Mouse (Mus musculus): ENCODE results near the gene Rmnd5a. TPM values are rescaled to one million over a fixed set of nuclear protein-coding genes. Genes with fewer than 3 reads are reported as not detected.
A peak's percentile ranks its signal among the peaks of the same experiment; 100 is the strongest.
"Not testable (repeated sequence)": the region's sequence is repeated elsewhere in the genome, so short reads cannot be mapped to it uniquely, and the experiment has no call there.

Rmnd5a gene
- 14.1 and 15.6 TPM in 2 replicates for polyA plus RNA-seq (2015; fragmentation: Nextera tagmentation; extraction: Ambion mirVana)

DNA sequence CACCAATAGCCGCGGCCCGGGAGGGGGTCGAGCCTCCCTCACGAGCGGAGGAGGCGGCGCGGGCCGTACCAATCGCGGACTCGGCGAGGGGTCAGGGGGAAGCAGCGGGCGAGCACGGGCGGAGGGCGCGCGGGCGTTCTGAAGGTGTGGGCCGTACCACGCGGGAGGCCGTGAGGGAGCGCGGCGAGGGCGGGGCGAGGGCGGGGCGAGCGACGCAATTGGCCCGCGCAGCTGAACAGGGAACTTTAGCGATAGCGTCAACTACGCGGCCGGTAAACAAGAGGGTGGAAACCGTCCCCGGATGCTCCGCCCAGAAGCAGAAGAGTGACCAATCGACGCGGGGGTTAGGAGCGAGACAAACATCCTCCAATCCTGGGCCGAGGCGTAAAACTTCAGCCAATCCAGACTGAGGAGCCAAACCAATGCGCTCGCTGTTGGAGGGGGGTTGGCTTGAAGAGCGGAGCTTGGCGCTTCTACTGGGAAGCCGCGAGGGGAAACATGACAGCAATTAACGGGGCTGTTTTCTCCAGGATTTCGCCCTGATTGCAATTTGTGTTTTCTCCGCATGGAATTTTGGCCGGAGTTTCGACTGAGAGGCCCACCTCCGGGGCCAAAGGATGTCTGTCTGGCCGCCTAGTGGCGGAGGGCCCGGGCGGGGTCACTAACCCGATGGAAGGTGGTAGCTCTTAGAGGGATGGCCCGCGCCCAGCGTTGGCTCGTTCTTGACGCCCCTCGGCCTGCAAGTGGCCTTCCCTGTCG, at the start of gene Rmnd5a:
Gene Rmnd5a, minus strand, starts transcription at position 146 of the 759 bp plus-strand sequence.
- H3K9ac ChIP-seq = peak within 1 kb of the TSS; percentile 88
- H3K4me2 ChIP-seq = peak within 1 kb of the TSS; percentile 91
- H3K4me1 ChIP-seq = peaks cover 21% of the 10 kb centered on the region
- ATAC-seq (ENCODE audit: borderline replicate concordance, extremely low read depth, low FRiP score, low TSS enrichment) = peak; percentile 99
- H3K9me3 ChIP-seq = no peaks in the 10 kb centered on the region
- H3K4me3 ChIP-seq = peak within 1 kb of the TSS; percentile 90
- H3K27me3 ChIP-seq = no peaks in the 10 kb centered on the region
- H3K27ac ChIP-seq = peak within 1 kb of the TSS; percentile 98
- no peaks in the 10 kb centered on the region for H3K36me3 ChIP-seq
- WGBS = under 1% methylated on average over 70 of the region's 75 CpGs

DNA sequence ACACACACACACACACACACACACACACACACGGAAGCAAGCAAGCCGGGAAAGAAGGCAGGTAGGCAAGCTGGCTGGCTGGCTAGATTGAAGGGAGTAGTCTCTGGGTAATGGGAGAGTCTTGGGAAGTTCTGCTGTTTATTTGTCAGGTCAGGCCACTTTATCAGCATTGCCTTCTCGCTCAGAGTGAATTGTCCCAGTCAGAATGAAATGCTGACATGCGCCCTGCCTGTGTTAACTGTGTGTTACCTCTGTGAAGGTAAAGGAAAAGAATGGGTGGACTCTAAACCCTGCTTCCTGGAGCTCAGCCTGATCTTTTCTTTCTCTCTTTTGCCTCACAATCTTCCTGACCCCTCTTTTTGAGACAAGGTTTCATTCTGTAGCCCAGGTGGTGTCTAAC, 47.5 kb upstream of the Rmnd5a start:
- Histone ChIP-seq H3K4me2 (no peak overlapping the region), H3K9me3 (no peaks in the 10 kb centered on the region), H3K4me3 (no peak overlapping the region), H3K9ac (no peak overlapping the region), H3K27ac (no peak overlapping the region), H3K36me3 (no peaks in the 10 kb centered on the region), H3K27me3 (no peaks in the 10 kb centered on the region), H3K4me1 (no peaks in the 10 kb centered on the region)
- no peak for ATAC-seq (ENCODE audit: borderline replicate concordance, extremely low read depth, low FRiP score, low TSS enrichment)
- WGBS = 17% methylated on average over 3 of the region's 4 CpGs

DNA sequence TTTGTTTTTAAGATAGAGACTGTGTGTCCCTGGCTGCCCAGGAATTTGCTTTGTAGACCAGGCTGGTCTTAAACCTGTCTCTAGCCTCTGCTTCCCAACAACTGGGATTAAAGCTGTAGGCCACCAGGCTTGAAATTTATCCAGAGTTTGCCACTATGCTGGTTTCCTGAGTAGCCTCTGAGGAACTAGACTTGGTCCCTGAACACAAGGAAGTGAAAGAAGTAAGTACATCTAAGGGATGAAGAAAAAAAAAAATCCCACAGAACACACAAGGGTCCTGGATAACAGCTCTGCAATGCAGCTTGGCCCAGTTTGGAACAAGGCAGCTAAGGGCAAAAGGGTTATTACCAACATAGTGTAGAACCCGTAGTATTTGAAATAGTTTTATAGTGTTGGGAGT, 46.4 kb upstream of the Rmnd5a start:
- Histone ChIP-seq H3K9ac (no peak overlapping the region), H3K27me3 (no peaks in the 10 kb centered on the region), H3K4me1 (no peaks in the 10 kb centered on the region), H3K9me3 (no peaks in the 10 kb centered on the region), H3K4me3 (no peak overlapping the region), H3K36me3 (no peaks in the 10 kb centered on the region), H3K27ac (no peak overlapping the region), H3K4me2 (no peak overlapping the region)
- WGBS = 68% methylated on average over 1 of the region's 1 CpGs
- ATAC-seq (ENCODE audit: borderline replicate concordance, extremely low read depth, low FRiP score, low TSS enrichment) = no peak

DNA sequence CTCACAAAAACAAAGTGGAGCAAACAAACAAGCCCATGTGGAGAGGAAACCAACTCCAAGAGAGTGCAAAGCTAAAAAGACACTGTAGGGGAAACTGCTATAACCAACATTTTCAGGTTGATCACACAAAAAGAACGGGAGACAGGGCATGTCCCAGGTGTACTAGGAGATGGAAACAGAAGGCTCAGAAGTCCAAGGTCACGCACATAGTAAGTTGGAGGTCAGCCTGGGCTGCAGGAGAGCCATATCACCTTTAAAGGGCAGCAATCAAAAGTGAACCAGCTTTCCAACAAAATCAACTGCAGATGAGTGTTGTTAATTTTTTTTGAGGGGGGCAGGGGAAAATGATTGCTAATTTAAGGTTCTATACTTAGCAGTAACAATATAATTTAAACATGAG, 45.8 kb upstream of the Rmnd5a start:
- H3K4me1 ChIP-seq = no peaks in the 10 kb centered on the region
- H3K36me3 ChIP-seq = no peaks in the 10 kb centered on the region
- H3K27ac ChIP-seq = no peak overlapping the region
- H3K4me2 ChIP-seq = no peak overlapping the region
- no peak for ATAC-seq (ENCODE audit: borderline replicate concordance, extremely low read depth, low FRiP score, low TSS enrichment)
- 54% methylated on average over 2 of the region's 2 CpGs for WGBS
- no peak overlapping the region for H3K4me3 ChIP-seq
- no peaks in the 10 kb centered on the region for H3K27me3 ChIP-seq
- H3K9me3 ChIP-seq = no peaks in the 10 kb centered on the region
- no peak overlapping the region for H3K9ac ChIP-seq

DNA sequence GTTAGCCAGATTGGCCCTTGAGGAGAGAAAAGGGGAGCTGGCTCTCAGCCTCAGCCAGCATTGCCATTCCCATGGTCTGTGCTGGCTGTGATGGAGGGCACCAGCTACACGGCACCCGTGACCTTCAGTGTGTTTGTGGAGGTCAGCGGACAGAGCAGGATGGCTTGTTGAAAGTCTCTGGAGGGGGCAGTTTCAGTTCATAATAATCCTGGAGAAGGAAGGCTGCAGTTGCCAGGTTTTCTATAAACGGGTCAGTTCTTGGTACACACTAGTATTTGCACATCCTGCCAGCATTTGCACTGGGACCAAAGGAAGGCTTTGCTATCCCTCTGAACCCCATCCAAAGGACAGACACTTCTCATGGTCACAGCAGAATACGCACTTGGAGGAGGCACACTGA, 44.8 kb upstream of the Rmnd5a start:
- Histone ChIP-seq H3K9ac (no peak overlapping the region), H3K27ac (no peak overlapping the region), H3K9me3 (no peaks in the 10 kb centered on the region), H3K4me1 (no peaks in the 10 kb centered on the region), H3K4me3 (no peak overlapping the region), H3K27me3 (no peaks in the 10 kb centered on the region), H3K4me2 (no peak overlapping the region), H3K36me3 (no peaks in the 10 kb centered on the region)
- WGBS = 65% methylated on average over 5 of the region's 5 CpGs
- no peak for ATAC-seq (ENCODE audit: borderline replicate concordance, extremely low read depth, low FRiP score, low TSS enrichment)

DNA sequence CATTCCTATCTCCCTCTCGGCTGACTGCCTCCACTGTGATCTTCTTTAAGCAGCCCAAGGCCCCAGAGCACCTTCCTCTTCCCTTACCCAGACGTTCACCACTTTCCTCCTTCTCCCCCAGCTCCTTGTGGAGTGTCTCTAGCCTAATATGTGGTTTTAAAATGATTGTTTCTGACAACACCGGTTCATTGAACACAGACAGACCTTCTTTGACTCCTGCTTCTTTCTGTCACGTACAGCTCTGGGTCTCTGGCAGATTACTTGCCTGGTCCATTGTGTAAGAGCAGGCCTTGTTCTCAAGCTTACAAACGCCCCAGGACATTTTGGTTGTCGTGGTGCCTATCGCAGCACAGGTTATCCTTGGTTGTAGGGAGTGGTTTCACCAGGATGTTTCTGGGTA, 40.7 kb upstream of the Rmnd5a start:
- no peak overlapping the region for H3K9ac ChIP-seq
- 73% methylated on average over 7 of the region's 7 CpGs for WGBS
- H3K4me1 ChIP-seq = no peaks in the 10 kb centered on the region
- no peak overlapping the region for H3K4me3 ChIP-seq
- no peak overlapping the region for H3K27ac ChIP-seq
- no peaks in the 10 kb centered on the region for H3K36me3 ChIP-seq
- ATAC-seq (ENCODE audit: borderline replicate concordance, extremely low read depth, low FRiP score, low TSS enrichment) = no peak
- no peaks in the 10 kb centered on the region for H3K9me3 ChIP-seq
- H3K27me3 ChIP-seq = no peaks in the 10 kb centered on the region
- no peak overlapping the region for H3K4me2 ChIP-seq

DNA sequence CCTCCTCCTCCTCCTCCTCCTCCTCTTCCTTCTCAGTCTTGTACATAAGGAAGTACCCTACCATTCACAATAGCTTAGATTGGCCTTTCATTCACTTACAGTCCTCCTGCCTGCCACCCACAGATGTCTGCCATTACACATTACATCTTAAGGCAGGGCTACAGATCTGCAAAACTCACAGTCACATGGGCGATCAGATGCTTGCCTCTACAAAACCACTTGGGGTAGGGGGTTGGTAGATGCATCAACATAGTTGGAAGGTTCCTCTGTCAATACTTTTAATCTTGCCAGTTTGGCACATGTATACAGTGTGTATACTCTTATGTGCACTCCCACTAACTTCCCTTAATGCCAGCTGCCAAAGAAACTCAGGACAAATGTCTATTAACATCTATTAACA, 39.7 kb upstream of the Rmnd5a start:
- ATAC-seq (ENCODE audit: borderline replicate concordance, extremely low read depth, low FRiP score, low TSS enrichment) = no peak
- Histone ChIP-seq H3K9ac (no peak overlapping the region), H3K4me2 (no peak overlapping the region), H3K27me3 (no peaks in the 10 kb centered on the region), H3K4me3 (no peak overlapping the region), H3K27ac (no peak overlapping the region), H3K9me3 (no peaks in the 10 kb centered on the region), H3K4me1 (no peaks in the 10 kb centered on the region), H3K36me3 (no peaks in the 10 kb centered on the region)
- WGBS = 81% methylated on average over 1 of the region's 1 CpGs

DNA sequence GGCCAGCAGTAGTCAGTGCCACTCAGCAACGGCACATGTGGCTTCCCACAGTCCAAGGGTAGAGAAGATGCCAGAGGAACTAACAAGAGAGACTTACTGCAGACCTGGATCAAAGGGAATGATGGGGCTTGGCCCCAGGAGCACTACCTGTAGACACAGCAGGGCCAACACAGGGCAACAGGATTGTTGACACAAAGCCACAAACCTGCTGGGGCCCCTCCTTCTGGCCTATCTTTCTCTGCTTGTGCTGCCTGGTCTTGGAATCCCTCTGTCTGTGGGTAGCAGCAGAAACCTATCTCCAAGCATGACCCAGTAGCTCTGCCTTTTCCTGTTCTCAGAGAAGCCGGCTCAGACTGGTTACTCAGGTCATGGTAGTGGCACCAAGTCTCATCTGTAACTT, 39.2 kb upstream of the Rmnd5a start:
- H3K9ac ChIP-seq; H3K4me2 ChIP-seq; H3K27ac ChIP-seq; H3K27me3 ChIP-seq; H3K4me3 ChIP-seq; H3K9me3 ChIP-seq; H3K36me3 ChIP-seq; ATAC-seq (ENCODE audit: borderline replicate concordance, extremely low read depth, low FRiP score, low TSS enrichment); H3K4me1 ChIP-seq: not testable (repeated sequence)
- WGBS = 86% methylated on average over 2 of the region's 2 CpGs

DNA sequence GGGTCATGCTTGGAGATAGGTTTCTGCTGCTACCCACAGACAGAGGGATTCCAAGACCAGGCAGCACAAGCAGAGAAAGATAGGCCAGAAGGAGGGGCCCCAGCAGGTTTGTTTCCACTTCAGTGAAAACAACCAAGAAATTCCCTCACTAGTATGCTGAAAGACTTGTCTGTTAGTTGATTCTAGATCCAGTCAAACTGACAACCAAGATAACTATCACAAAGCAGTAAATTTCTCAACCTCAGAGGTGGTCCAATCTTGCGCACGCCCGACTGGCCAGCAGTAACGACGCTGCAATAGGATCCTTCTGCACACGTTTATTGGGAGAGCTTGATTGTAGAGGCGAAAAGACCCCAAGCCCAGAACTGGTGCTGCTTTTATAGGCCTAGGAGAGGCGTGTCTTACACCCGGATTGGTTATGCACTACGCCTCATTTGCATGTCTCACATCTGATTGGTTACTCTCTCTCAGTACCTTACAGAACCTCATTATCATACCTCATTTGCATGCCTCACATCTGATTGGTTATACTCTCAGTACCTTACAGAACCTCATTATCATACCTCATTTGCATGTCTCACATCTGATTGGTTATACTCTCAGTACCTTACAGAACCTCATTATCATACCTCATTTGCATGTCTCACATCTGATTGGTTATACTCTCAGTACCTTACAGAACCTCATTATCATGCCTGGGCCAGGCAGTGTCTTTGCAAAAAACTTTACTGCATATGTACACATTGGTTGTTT, 38.6 kb upstream of the Rmnd5a start:
- WGBS = 93% methylated on average over 10 of the region's 10 CpGs
- not testable (repeated sequence) for H3K36me3 ChIP-seq; ATAC-seq (ENCODE audit: borderline replicate concordance, extremely low read depth, low FRiP score, low TSS enrichment); H3K27me3 ChIP-seq; H3K9me3 ChIP-seq; H3K4me3 ChIP-seq; H3K9ac ChIP-seq; H3K27ac ChIP-seq; H3K4me1 ChIP-seq; H3K4me2 ChIP-seq

DNA sequence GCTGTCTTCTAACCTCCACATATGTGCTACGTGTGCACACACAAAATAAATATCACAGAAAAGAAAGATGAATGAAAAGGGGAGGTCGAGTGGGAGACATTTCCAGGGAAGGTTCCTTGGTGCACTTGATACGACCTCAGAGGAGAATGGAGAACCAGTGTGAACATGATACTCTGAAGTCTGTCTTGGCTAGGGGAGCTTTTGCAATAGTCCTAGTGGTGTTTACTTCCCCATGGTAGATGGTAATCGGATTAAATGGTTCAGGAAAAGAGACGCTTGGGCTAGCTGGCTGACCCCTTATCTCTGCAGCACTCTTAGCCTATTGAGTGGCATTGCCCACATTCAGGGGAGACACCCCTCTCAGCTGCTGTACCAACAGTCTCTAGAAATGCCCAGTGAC, 36.3 kb upstream of the Rmnd5a start:
- H3K9ac ChIP-seq = no peak overlapping the region
- H3K4me1 ChIP-seq = no peaks in the 10 kb centered on the region
- no peaks in the 10 kb centered on the region for H3K9me3 ChIP-seq
- WGBS = 52% methylated on average over 5 of the region's 5 CpGs
- no peak for ATAC-seq (ENCODE audit: borderline replicate concordance, extremely low read depth, low FRiP score, low TSS enrichment)
- no peaks in the 10 kb centered on the region for H3K27me3 ChIP-seq
- no peak overlapping the region for H3K27ac ChIP-seq
- H3K36me3 ChIP-seq = no peaks in the 10 kb centered on the region
- no peak overlapping the region for H3K4me3 ChIP-seq
- no peak overlapping the region for H3K4me2 ChIP-seq

DNA sequence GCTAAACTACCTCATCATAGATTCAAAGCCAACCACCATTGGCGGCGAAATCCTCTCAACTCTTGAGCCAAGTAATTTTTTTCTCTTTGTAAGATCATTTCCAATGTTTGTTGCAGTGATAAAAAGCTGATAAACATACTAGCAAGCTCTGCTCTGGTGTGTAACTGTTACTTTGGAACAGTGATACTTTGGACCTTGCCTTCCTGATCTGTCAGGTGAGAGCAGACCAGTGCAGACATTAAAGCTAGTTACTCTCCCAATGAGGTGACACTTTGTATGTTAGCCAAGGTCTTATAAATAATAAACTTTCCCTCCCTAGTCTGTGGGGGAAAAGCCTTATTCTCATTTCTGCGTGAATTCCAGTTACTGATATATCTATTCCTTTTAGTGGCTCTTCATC, 35.2 kb upstream of the Rmnd5a start:
- no peak overlapping the region for H3K4me2 ChIP-seq
- H3K9me3 ChIP-seq = no peaks in the 10 kb centered on the region
- ATAC-seq (ENCODE audit: borderline replicate concordance, extremely low read depth, low FRiP score, low TSS enrichment) = no peak
- WGBS = 83% methylated on average over 3 of the region's 3 CpGs
- no peaks in the 10 kb centered on the region for H3K4me1 ChIP-seq
- no peaks in the 10 kb centered on the region for H3K27me3 ChIP-seq
- no peak overlapping the region for H3K4me3 ChIP-seq
- no peaks in the 10 kb centered on the region for H3K36me3 ChIP-seq
- H3K9ac ChIP-seq = no peak overlapping the region
- H3K27ac ChIP-seq = no peak overlapping the region

DNA sequence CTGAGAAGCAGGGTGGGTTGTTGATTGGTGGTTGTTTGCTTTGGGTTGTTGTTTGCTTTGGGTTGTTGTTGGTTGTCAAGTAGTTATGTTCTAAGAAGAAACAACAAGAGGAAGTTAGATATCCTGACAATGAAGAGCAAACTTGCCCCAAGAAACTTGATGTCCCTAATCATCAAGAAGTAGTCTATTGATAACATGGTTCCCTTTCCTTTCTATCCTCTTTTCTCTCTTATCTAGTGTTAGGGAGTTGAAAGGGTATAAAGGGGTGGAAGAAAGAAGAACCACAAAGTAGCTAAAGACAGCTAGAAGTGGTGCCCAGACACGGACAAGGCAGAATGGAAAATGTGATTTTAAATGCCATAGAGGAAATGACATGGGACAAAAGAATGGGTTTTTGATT, 32.3 kb upstream of the Rmnd5a start:
- 47% methylated on average over 1 of the region's 1 CpGs for WGBS
- Histone ChIP-seq H3K36me3 (no peaks in the 10 kb centered on the region), H3K27me3 (no peaks in the 10 kb centered on the region)

More for the DNA sequence above, 32.3 kb upstream of the Rmnd5a start:
- no peak overlapping the region for H3K9ac ChIP-seq
- no peak for ATAC-seq (ENCODE audit: borderline replicate concordance, extremely low read depth, low FRiP score, low TSS enrichment)
- no peak overlapping the region for H3K4me3 ChIP-seq
- H3K4me1 ChIP-seq = no peaks in the 10 kb centered on the region
- H3K4me2 ChIP-seq = no peak overlapping the region
- no peak overlapping the region for H3K27ac ChIP-seq
- H3K9me3 ChIP-seq = no peaks in the 10 kb centered on the region

Measured in lung, embryonic 15.5 days (tissue).